Mouse (Mus musculus) neural tube, embryonic 11.5 days (tissue): Measurements from ENCODE around the gene Nav2. TPM values are rescaled to one million over a fixed set of nuclear protein-coding genes. Genes with fewer than 3 reads are reported as not detected.
A peak's percentile ranks its signal among the peaks of the same experiment; 100 is the strongest.

Source experiments
- ATAC-seq: fragments of 200-750 bp; cut with Nextera tagmentation; 2 replicates; pipeline ENCODE4 v1.8.0; 2017; ENCODE audit warnings: moderate number of reproducible peaks, mild to moderate bottlenecking, moderate TSS enrichment, moderate library complexity; ENCODE audit not compliant: insufficient read depth, low FRiP score, low TSS enrichment
- DNase-seq: peaks from one replicate; pipeline ENCODE4 v3.0.0-alpha.2; 2015; ENCODE audit warnings: low spot score
- H3K27ac ChIP-seq: fragments of 300-500 bp; sonication (generic); 2 replicates; pipeline ENCODE4 v1.5.1; 2014; ENCODE audit warnings: low read depth, mild to moderate bottlenecking, low read length
- H3K27me3 ChIP-seq: fragments of 300-500 bp; sonication (generic); 2 replicates; pipeline ENCODE4 v1.6.1; 2014; ENCODE audit warnings: mild to moderate bottlenecking, low read length, mixed read lengths; ENCODE audit not compliant: control insufficient read depth, insufficient read depth
- H3K36me3 ChIP-seq: fragments of 300-500 bp; sonication (generic); 2 replicates; pipeline ENCODE4 v1.6.1; 2014; ENCODE audit warnings: mild to moderate bottlenecking, low read length, moderate library complexity, mixed read lengths; ENCODE audit not compliant: control insufficient read depth, insufficient read depth
- H3K4me1 ChIP-seq: fragments of 300-500 bp; sonication (generic); 2 replicates; pipeline ENCODE4 v1.6.1; 2014; ENCODE audit warnings: low read length, mixed read lengths; ENCODE audit not compliant: control insufficient read depth, insufficient read depth
- H3K4me2 ChIP-seq: fragments of 300-500 bp; sonication (generic); 2 replicates; pipeline ENCODE4 v1.6.1; 2014; ENCODE audit warnings: low read depth, mild to moderate bottlenecking, moderate library complexity
- H3K4me3 ChIP-seq: fragments of 300-500 bp; sonication (generic); 2 replicates; pipeline ENCODE4 v1.5.1; 2014; ENCODE audit warnings: low read depth, low read length
- H3K9ac ChIP-seq: fragments of 300-500 bp; sonication (generic); 2 replicates; pipeline ENCODE4 v1.6.1; 2014; ENCODE audit warnings: mild to moderate bottlenecking, low read length
- H3K9me3 ChIP-seq: fragments of 300-500 bp; sonication (generic); 2 replicates; pipeline ENCODE4 v1.6.1; 2016; ENCODE audit warnings: low read length; ENCODE audit not compliant: control insufficient read depth
- WGBS: fragments of 180-500 bp; shearing (Covaris S2); extraction: QIAGEN DNeasy Blood & Tissue Kit; methylation state at CpG from one replicate; pipeline ENCODE4 v1.1.7; 2014; 5-methylcytosine and 5-hydroxymethylcytosine counted together
- polyA plus RNA-seq: library from polyadenylated mRNA; unstranded; fragments of >200 nt; fragmentation: Nextera tagmentation; extraction: Ambion mirVana; gene quantifications from 2 replicates; pipeline ENCODE4 v1.2.1, GENCODE M21; 2014

Gene Nav2
- polyA plus RNA-seq, 1 experiment from 2014 or later = 19.2 TPM

DNA sequence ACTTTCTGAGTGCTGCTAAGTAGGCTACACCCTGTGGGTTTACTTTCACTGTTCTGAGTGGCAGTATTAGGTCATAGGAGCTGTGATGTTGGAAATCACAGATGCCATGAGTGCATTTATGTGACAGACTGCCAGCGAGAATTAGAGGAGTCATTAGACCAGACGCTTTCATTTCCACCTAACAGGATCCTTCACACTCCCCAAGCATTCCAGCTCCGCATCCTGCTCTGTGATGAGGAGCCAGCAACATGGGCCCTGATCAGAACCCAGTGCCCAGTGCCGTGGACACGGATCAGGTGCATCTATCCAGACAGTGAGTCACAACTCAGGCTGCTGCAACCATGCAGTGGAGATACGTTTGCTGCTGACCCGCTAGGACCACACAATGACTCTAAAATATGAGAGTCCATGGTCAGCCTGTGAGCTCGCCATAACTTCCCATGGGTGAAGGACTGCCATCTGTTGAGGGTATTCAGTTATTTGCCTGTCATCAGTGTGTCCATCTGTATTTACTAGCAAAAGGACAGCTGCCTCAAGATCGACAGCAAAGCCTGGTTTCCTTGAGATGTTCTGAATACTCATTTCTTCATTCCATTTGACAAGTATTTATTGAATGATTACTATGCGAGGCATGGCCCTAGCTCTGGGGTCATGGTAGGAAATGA, 461.4 kb downstream of the Nav2 start:
- 82% methylated on average over 10 of the region's 10 CpGs for WGBS
- no peak; the same call in 1 of the 2 replicates for ATAC-seq
- H3K9me3 ChIP-seq = no peaks in the 10 kb centered on the region
- H3K4me2 ChIP-seq = no peak overlapping the region
- no peaks in the 10 kb centered on the region for H3K36me3 ChIP-seq
- 0 out of 2 replicates have a peak overlapping the region, but pooled peaks have one; percentile 44 for H3K27ac ChIP-seq
- H3K27me3 ChIP-seq = no peaks in the 10 kb centered on the region
- no peak for DNase-seq
- no peak overlapping the region for H3K4me3 ChIP-seq
- H3K9ac ChIP-seq = no peak overlapping the region
- peaks cover 6% of the 10 kb centered on the region; the same call in 1 of the 2 replicates for H3K4me1 ChIP-seq

DNA sequence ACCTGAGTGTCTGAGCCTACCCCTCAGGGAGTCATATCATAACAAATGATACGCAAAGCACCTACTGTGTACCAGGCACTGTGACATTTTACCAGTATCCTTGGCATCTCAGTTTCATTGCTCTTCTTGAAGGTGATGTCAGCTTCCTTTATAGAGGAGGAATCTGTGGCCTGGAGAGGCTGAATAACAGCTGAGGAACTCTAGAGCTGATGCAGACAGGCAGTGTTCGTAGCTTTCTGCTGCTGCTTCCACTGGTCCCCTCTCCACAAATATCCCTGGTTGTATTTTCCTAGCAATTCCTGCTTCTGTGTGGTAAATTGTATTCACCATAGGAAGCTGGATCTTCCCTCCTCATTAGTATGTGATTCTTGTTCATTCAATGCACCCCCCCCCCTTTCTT, 462.8 kb downstream of the Nav2 start:
- no peak overlapping the region for H3K4me2 ChIP-seq
- no peak overlapping the region for H3K27ac ChIP-seq
- H3K9ac ChIP-seq = no peak overlapping the region
- no peaks in the 10 kb centered on the region for H3K27me3 ChIP-seq
- peaks cover 14% of the 10 kb centered on the region; the same call in 1 of the 2 replicates for H3K4me1 ChIP-seq
- H3K4me3 ChIP-seq = no peak overlapping the region
- WGBS = 92% methylated on average over 2 of the region's 2 CpGs
- DNase-seq (no peak), ATAC-seq (no peak)
- H3K9me3 ChIP-seq = no peaks in the 10 kb centered on the region
- no peaks in the 10 kb centered on the region for H3K36me3 ChIP-seq

DNA sequence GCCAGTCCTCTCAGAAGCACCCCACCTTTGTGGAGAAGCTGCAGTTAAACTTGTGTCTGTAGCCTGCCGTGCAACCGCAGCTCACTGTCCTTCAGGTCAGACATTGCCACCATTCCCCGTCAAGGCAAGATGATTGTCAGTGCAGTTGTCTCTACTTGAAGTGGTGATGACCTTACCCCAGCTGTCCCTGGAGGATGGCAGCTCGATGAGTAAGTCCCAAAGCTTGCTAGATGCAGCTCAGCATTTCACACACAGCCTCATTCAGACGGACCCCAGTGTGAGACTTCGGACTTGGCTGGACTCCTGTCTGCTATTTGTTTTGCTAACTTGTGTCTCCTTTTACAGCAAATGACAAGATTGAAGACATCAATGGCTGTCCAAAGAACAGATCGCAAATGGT, 463.5 kb downstream of the Nav2 start:
- no peak overlapping the region for H3K9ac ChIP-seq
- H3K4me2 ChIP-seq = no peak overlapping the region
- no peaks in the 10 kb centered on the region for H3K27me3 ChIP-seq
- DNase-seq (no peak), ATAC-seq (no peak)
- H3K27ac ChIP-seq = no peak overlapping the region
- WGBS = 79% methylated on average over 7 of the region's 7 CpGs
- peaks cover 14% of the 10 kb centered on the region; the same call in 1 of the 2 replicates for H3K4me1 ChIP-seq
- no peak overlapping the region for H3K4me3 ChIP-seq
- no peaks in the 10 kb centered on the region for H3K36me3 ChIP-seq
- no peaks in the 10 kb centered on the region for H3K9me3 ChIP-seq

DNA sequence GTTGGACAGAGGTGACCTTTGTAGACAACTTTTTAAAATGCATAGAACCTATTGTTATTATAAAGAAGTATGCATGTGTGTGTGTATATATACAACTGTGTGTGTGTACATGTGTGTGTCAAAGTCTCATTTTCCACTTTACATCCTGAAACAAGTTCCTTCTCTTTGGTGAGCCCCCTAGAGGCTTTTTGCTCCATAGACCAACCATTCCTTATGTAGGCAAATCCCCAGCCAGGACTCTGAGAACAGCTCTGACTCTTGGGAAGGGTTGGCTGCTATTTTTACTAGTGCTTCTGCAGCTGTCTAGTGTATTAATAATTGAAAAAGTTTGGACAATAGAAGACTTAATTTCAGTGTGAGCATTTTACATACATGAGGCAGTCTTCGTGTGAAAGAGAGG, 464.7 kb downstream of the Nav2 start:
- peaks cover 14% of the 10 kb centered on the region; the same call in 1 of the 2 replicates for H3K4me1 ChIP-seq
- WGBS = 86% methylated on average over 1 of the region's 1 CpGs

DNA sequence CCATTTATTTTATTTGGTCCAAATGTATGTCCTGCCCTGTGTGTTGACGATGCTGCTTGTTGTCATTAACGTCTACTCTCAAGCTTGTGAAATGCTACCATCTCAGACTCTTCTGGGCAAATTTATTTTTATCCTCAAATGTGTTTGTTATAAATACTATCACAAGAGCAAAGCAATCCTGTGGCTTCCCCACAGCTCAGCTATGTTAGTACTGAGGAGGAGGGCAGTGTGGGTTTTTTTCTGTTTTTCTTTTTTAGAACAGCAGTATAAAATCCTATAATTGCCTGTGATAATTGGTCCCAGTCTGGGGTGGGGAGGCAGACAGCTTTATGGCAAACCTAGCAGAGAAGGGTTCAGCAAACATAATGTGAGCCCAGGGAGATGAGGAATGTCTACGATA, 465.1 kb downstream of the Nav2 start:
- H3K36me3 ChIP-seq = no peaks in the 10 kb centered on the region
- 80% methylated on average over 3 of the region's 3 CpGs for WGBS
- H3K9me3 ChIP-seq = no peaks in the 10 kb centered on the region
- no peak for DNase-seq
- no peak overlapping the region for H3K9ac ChIP-seq
- H3K27ac ChIP-seq = no peak overlapping the region
- no peak overlapping the region for H3K4me2 ChIP-seq
- ATAC-seq = no peak
- H3K4me1 ChIP-seq = peaks cover 14% of the 10 kb centered on the region; the same call in 1 of the 2 replicates
- H3K27me3 ChIP-seq = no peaks in the 10 kb centered on the region
- no peak overlapping the region for H3K4me3 ChIP-seq

More for the DNA sequence above, 464.7 kb downstream of the Nav2 start:
- H3K4me3 ChIP-seq = no peak overlapping the region
- no peak overlapping the region for H3K27ac ChIP-seq
- no peaks in the 10 kb centered on the region for H3K27me3 ChIP-seq
- no peak for ATAC-seq
- no peaks in the 10 kb centered on the region for H3K9me3 ChIP-seq
- DNase-seq = no peak
- no peak overlapping the region for H3K4me2 ChIP-seq
- H3K9ac ChIP-seq = no peak overlapping the region
- H3K36me3 ChIP-seq = no peaks in the 10 kb centered on the region

DNA sequence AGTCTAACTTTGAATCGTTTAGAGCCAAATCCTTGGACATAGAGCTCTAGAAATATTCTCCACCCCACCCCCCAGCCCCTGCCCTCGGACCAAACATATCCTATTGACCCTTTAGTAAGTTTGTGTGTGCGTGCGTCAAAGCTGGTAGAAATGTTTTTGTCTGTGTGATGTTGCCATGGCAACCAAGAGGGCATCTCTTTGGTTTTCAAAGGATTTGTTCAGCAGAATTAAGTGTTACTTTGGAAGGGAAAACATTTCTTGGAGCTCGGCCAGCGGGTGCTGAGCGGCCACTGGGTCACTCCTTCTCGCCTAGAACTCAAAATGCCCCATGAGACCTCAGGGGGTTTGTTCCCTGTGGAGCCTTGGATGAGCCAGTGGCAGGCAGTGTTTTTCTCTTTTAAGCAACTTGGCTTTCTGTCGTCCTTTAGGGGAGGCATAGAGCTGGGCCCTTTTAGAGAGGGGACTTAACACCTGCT, 467.0 kb downstream of the Nav2 start:
- DNase-seq (peak; percentile 61), ATAC-seq (0 out of 2 replicates have a peak, but pooled peaks have one; percentile 41)
- Histone ChIP-seq H3K9me3 (no peaks in the 10 kb centered on the region), H3K9ac (no peak overlapping the region), H3K4me2 (no peak overlapping the region), H3K27me3 (no peaks in the 10 kb centered on the region), H3K36me3 (no peaks in the 10 kb centered on the region), H3K4me3 (no peak overlapping the region), H3K4me1 (peaks cover 12% of the 10 kb centered on the region; the same call in 1 of the 2 replicates), H3K27ac (no peak overlapping the region)
- 17% methylated on average over 9 of the region's 9 CpGs for WGBS

DNA sequence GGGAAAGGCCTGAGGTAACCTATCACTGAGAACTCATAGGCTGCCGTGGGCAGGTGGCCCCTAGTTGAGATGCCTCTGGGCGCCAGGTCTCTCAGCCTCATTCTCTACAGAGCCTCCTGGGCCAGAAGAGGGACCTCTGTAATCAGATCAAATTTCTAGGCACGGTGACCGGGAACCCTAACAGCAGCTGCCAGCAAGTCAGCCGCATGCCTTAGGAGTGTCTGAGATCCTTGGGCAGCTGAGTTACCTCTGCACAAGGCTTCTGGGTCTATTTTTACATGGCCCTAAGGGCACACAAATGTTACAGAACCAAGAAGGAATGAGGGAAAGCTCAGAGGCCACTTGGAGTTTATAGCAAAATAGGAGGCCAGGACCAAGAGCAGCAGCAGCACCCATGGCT, 470.1 kb downstream of the Nav2 start:
- Histone ChIP-seq H3K4me2 (no peak overlapping the region), H3K27me3 (no peaks in the 10 kb centered on the region), H3K9me3 (no peaks in the 10 kb centered on the region), H3K27ac (no peak overlapping the region), H3K36me3 (no peaks in the 10 kb centered on the region), H3K4me1 (peaks cover 23% of the 10 kb centered on the region; the same call in 1 of the 2 replicates), H3K4me3 (no peak overlapping the region), H3K9ac (no peak overlapping the region)
- no peak for DNase-seq
- ATAC-seq = no peak
- WGBS = 74% methylated on average over 5 of the region's 5 CpGs

DNA sequence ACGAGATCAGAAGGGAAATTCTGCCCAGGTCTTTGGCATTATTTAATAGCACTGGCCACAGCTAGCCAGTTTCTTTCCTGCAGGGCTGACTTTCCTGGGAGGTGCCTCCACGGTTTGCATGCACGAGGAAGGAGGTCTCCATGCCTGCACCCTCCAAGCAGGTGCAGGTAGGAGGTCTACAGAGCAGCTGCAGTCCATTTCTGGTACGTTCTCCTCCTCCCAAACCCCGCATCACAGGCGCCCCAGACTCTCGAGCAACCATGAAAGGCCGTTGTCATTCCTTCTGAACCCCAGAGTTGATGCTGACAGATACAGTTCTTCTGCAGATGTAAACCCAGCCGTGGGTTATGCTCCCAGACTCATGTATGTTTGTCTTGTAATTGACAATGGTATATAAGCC, 472.4 kb downstream of the Nav2 start:
- Histone ChIP-seq H3K9me3 (no peaks in the 10 kb centered on the region), H3K4me1 (peaks cover 12% of the 10 kb centered on the region; the same call in 1 of the 2 replicates), H3K27ac (no peak overlapping the region), H3K4me2 (no peak overlapping the region), H3K36me3 (no peaks in the 10 kb centered on the region), H3K27me3 (no peaks in the 10 kb centered on the region), H3K4me3 (no peak overlapping the region), H3K9ac (no peak overlapping the region)
- DNase-seq = no peak
- WGBS = 89% methylated on average over 9 of the region's 9 CpGs
- no peak for ATAC-seq

DNA sequence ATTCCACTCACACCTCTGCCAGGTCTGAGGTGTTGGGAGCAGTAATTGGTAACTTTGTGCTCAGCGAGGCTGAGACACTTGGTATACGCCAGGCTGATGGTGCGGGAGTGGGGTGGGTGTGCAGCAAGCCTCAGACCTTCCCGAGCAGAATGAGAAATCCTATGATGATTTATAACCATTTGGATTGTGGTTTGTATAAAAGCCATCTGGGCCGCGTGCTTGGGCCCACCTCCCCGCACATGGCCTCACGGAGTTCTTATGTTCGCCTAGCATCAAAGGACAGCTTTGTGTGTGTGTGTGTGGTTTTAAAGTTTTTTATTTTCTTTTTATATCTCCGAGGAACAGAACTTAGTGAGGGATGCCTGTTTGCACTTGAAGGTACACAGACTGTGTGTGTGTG, 474.4 kb downstream of the Nav2 start:
- H3K4me3 ChIP-seq = no peak overlapping the region
- no peak overlapping the region for H3K27ac ChIP-seq
- no peaks in the 10 kb centered on the region for H3K9me3 ChIP-seq
- H3K27me3 ChIP-seq = no peaks in the 10 kb centered on the region
- ATAC-seq (no peak), DNase-seq (no peak)
- H3K36me3 ChIP-seq = no peaks in the 10 kb centered on the region
- H3K9ac ChIP-seq = no peak overlapping the region
- peaks cover 16% of the 10 kb centered on the region; the same call in 1 of the 2 replicates for H3K4me1 ChIP-seq
- no peak overlapping the region for H3K4me2 ChIP-seq
- WGBS = 37% methylated on average over 10 of the region's 10 CpGs
